Mouse (Mus musculus) kidney, postnatal 25 days (tissue): ENCODE results near the gene Arhgap22.
A peak's percentile ranks its signal among the peaks of the same experiment; 100 is the strongest.

Source experiments
- DNase-seq, 2 experiments: peaks; one replicate each; pipeline ENCODE4 v3.0.0; 2021; ENCODE audit warnings: mixed read lengths in 2 of 2

Arhgap22 gene

DNA sequence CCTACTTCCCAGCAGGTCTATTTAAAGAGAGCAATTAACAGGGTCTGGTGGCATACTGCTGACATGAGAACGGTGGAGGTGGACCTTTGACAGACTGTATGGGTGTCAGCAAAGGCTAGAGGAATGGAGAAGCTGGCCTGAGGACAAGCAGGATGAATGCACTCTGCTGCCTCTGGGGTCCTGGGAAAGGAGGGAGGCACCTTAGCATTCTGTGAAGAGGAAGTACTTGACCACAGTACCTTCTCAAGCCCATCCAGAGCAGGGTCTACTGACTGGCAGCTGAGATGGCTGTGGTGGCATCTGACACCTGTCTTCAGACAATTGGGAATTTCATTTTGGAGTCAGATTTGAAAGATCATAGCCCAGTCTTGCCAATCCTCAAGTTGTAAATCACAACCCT lies 159.4 kb downstream of the Arhgap22 start:
- DNase-seq, result no peak

DNA sequence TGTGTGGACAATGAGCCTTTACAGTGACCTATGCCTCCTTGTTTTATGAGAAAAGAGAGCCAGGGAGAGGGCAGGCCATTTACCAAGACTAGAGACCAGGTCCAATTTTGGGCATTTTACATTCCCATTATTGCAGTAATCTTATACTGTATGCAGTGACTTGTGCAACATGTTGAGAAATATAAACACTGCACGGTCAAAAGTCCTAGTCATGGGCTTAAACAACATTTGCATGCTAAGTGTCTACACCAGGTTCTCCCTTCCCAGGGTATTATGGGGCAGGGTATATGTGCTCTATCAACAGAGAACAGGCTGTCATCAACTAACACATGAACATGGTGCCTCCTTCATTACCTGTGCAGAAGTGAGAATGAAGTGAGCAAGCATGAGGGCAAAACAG lies 160.3 kb downstream of the Arhgap22 start:
- DNase-seq, result no peak

DNA sequence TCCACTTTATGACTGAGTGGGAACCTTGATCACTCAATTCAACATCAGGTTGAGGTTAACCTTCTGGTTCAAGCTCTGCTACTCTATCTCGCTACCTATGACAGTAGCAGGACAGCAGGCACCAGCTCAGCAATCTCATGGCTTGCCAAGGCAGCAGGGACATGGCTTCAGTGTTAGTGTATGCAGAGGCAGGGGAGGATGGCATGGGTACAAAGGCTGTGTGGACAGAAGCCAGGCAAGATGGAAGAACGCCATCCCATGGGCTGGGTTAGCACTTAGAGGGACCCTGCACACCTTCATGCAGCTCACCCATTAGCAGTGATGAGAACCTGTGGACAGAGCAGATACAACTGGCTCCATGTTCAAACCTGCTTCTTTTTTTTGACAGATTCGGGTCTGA lies 163.4 kb downstream of the Arhgap22 start:
- peak; percentile 24 to 45 for DNase-seq

DNA sequence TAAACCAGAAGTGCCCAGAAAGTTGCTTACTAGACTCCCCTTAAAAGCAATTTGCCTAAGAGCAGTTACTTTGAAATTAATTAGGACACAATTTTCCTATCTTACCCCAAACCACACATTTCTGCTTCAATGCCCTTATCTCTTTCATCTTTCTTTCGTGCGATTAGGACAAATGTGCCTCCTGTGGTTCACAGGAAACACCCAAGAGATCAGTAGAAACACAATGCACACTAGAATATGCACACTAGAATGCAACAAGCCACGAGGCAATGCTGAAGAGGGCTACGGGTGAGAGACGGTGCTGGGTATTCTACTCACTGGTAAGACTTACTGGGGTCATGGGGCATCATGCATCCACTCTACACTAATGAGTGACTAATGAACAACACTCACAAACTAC lies 164.9 kb downstream of the Arhgap22 start:
- DNase-seq, result no peak

DNA sequence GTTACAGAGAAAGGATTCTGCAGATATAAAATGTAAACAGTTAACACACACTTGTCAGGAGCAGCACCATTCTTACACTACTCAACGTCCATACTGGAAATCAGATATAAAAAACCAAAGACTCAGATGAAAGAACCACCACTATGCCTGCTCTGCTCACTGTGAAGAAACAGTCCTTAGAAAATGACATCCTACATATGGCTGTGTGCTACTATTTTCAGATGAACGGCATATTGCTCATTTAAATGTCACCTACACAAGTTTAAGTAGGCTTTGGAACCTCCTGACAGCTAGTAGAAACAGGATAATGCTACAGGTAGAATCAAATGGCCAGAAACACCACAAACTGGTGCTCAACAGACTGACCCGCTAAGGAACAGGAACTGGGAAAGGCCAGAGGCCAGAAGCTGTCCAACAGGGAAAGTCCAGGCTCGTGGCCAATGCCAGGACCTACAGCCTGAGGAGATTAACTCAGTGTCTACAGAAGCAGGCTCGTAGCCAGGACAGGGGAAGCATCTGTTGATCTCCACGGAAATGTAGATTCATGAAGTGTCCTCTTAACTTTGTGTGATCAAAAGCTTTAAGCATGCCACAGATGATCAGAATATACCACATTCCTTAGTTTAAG lies 167.1 kb downstream of the Arhgap22 start:
- no peak for DNase-seq

DNA sequence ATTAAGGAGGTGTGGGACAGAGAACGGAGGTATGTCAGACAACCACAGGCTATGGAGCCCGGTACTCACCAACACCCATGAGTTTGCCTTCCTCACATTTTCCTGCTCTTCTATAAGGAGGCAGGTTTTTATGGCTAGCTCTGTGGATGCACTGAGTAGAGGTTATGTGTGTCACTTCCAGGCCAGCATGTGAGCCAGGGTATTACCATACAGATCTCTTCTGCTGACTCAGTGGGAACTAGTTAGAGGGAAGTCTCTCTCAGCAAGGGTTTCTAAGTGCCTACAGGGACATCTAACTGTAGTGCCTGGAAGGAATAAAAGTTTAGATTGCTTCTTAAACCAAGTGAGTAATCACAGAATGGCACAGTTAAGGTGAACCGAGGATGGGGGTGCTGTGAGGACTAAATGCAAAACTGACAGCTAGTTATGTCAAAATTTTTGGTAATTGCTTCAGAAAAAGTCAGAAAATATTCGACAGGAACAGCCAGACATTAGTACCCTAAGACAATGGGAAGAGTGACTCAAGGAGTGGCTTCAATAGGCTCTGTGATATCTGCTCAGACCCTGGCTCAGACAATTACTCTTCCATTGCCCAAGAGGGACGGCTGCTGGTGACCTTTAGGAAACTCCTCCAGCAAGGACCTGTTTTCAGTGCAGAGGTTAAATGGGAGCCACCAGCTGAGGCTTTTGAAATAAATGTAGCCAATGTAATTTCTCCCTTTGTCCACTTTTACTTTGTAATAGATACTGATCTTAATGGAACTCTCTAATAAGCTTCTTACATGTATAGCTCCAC lies 184.4 kb downstream of the Arhgap22 start:
- no peak for DNase-seq

DNA sequence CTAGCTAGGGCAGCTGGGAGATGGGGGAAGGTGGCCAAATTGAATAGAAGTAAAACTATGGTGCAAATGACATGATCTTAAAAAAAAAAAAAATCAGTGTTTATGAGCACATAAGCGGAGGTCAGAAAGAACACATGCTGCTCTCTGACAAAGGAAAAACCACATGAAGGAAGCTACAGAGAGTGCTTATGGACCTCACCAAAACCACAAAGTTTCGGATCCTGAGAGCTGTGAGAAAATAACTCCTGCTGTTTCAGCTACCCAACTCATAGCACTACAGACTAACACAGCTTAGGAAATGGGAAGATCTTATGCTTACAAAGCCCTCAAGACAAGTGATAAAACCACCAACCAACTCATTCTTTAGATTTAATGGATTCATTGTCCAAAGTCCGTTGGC lies 186.2 kb downstream of the Arhgap22 start:
- DNase-seq, result no peak

DNA sequence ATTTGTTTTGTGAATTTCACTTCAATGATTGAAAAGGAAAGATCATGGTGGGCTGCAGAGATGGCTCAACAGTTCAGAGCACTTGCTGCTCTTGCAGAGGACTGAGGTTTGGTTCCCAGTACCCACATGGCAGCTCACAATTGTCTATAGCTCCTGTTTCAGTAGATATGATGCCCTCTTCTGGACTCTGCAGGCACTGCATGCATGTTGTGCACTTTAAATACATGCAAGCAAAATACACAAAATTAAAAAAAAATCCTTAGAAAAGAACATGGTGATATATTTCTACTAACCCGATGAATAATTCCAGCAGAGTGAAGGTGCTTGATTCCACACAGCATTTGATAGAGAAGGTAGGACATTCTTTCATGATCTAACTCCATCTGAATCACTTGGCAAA lies 188.5 kb downstream of the Arhgap22 start:
- DNase-seq, result peak in 1 of 2 experiments; percentile 47

DNA sequence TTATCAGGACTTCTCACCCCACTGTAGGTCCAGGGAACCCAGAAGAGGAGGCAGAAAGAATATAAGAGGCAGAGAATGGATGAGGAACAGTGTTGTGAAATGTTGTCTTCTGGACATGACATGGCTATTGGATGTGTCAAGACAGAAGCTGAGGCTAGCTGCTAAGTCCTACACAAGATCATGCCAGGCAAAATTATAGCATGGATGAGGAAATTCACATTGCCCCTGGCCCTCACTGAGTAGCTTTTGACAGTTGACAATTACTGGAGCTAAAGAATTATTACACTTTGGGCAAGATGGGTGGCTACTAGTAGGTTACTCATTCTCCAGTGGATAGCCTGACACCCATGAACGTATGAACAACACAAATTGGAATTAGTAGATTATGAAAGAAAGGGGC lies 201.9 kb downstream of the Arhgap22 start:
- no peak for DNase-seq

DNA sequence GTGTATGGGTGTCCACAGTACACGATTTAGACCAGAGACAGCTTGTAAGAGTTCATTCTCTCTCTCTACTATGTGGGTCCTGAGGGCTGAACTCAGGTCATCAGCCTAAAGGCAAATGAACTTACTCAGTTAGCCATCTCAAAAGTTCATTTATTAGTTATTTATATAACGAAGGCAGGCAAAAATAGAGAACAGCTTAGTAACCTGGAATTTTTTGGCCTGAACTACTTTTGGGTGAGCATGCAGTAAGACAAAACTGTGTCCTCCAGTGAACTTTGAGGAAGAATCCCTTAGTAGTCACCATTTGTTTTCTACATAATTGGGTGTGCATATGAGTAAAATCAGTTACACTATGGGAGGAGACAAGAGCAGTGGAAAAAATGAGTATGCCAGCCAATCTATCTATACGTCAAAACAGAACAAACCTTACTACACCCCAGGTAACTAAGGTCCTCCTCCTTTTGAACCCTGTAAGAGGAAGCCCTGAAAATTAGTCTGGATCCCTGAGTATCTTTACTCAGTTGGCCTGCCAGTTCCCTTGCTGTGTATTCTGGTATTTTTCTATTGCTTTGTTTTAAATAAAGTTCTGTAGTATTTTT lies 204.6 kb downstream of the Arhgap22 start:
- DNase-seq, result no peak
